Mouse (Mus musculus) lung, postnatal 0 days (tissue): ENCODE results near the gene Gskip. TPM values are rescaled to one million over a fixed set of nuclear protein-coding genes. Genes with fewer than 3 reads are reported as not detected.

ENCODE experiments used
- ATAC-seq: fragments of 200-750 bp; cut with Nextera tagmentation; 2 replicates; pipeline ENCODE4 v1.8.0; 2017; ENCODE audit warnings: moderate library complexity
- DNase-seq: peaks from one replicate; pipeline ENCODE4 v3.0.0-alpha.2; 2016; ENCODE audit warnings: low spot score
- H3K27ac ChIP-seq: fragments of 300-500 bp; sonication (generic); 2 replicates; pipeline ENCODE4 v1.5.1; 2014; ENCODE audit warnings: antibody characterized with exemption, mild to moderate bottlenecking, low read length, mixed read lengths
- H3K27me3 ChIP-seq: fragments of 300-500 bp; sonication (generic); replicated peaks from 2 replicates; pipeline ENCODE4 v1.6.1; 2014; ENCODE audit warnings: low read length, mixed read lengths; ENCODE audit not compliant: insufficient read depth
- H3K36me3 ChIP-seq: fragments of 300-500 bp; sonication (generic); 2 replicates; pipeline ENCODE4 v1.6.1; 2014; ENCODE audit warnings: low read length, mixed read lengths; ENCODE audit not compliant: insufficient read depth
- H3K4me1 ChIP-seq: fragments of 300-500 bp; sonication (generic); 2 replicates; pipeline ENCODE4 v1.6.1; 2014; ENCODE audit warnings: antibody characterized with exemption, low read depth, low read length, mixed read lengths; ENCODE audit not compliant: insufficient read depth
- H3K4me2 ChIP-seq: fragments of 300-500 bp; sonication (generic); replicated peaks from 2 replicates; pipeline ENCODE4 v1.6.1; 2014; ENCODE audit warnings: low read depth, mild to moderate bottlenecking, low read length, moderate library complexity, mixed read lengths
- H3K4me3 ChIP-seq: fragments of 300-500 bp; sonication (generic); 2 replicates; pipeline ENCODE4 v1.5.1; 2014; ENCODE audit warnings: low read depth, low read length
- H3K9ac ChIP-seq: fragments of 300-500 bp; sonication (generic); replicated peaks from 2 replicates; pipeline ENCODE4 v1.6.1; 2014; ENCODE audit warnings: low read depth, mild to moderate bottlenecking
- H3K9me3 ChIP-seq: fragments of 300-500 bp; sonication (generic); 2 replicates; pipeline ENCODE4 v1.6.1; 2016; ENCODE audit warnings: low read length, mixed read lengths
- CTCF ChIP-seq: IDR thresholded peaks from 2 replicates; pipeline ENCODE4 v1.5.1; 2016; ENCODE audit warnings: antibody characterized with exemption, mild to moderate bottlenecking
- EP300 ChIP-seq: IDR thresholded peaks from 2 replicates; pipeline ENCODE4 v1.6.1; 2016; ENCODE audit warnings: antibody characterized with exemption, mild to moderate bottlenecking, control low read depth
- WGBS: fragments of 180-500 bp; shearing (Covaris S2); extraction: QIAGEN DNeasy Blood & Tissue Kit; methylation state at CpG from one replicate; pipeline ENCODE4 v1.1.7; 2014; 5-methylcytosine and 5-hydroxymethylcytosine counted together
- polyA plus RNA-seq: library from polyadenylated mRNA; unstranded; fragments of >200 nt; fragmentation: Nextera tagmentation; extraction: Ambion mirVana; gene quantifications from 2 replicates; pipeline ENCODE4 v1.2.1, GENCODE M21; 2015

Gskip gene
- polyA plus RNA-seq, 1 experiment from 2014 or later: 27.7 TPM

DNA sequence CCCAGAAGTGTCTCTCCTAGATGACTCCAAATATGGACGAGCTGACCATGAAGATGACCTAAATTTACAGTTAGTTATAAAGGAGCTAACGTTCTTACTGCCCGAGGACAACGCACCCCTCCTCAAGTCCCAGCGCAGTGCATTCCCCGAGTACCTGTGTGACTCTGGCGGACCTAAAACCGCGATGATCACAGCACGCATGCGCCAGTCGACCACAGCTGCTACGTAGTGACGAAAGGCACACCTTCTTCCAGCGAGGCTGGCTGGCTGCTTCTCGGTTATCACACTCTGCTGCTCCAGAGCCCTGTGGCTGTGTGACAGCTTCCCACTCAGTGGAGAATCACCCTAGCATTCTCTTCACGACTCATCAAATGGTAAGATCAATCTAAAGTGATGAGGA lies 34.0 kb downstream of the Gskip start:
- Histone ChIP-seq H3K36me3 (no peaks in the 10 kb centered on the region), H3K27me3 (no peaks in the 10 kb centered on the region), H3K9ac (no peak overlapping the region), H3K9me3 (no peaks in the 10 kb centered on the region), H3K27ac (no peak overlapping the region), H3K4me2 (no peak overlapping the region), H3K4me3 (no peak overlapping the region), H3K4me1 (no peaks in the 10 kb centered on the region)
- WGBS: 65% methylated on average over 17 of the region's 17 CpGs
- no peak for ATAC-seq
- TF ChIP-seq EP300 (no peak), CTCF (no peak)
- DNase-seq: no peak

DNA sequence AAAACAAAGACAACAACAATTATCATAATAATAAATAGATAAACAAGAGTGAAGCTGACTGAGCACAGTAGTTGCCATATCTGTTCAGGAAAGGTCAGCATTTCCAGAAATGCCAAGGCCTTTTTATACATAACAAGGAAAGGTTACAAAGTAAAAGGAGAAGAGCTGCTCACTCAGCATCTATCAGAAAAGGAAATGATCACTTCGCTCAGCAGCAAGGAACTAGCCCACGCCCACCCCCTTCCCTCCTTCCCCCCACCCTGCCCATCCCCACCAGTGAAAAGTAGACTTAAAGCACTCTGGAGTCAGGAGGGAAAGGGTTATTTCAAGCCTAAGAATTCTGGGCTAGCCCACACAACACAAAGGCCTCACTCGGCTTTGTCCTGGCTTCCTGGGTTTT lies 35.6 kb downstream of the Gskip start:
- H3K4me2 ChIP-seq: no peak overlapping the region
- 57% methylated on average over 3 of the region's 3 CpGs for WGBS

GRCm38 (mm10) chr12:105721452-105722132 lies 37.0 kb downstream of the Gskip start:
- Histone ChIP-seq H3K36me3 (no peaks in the 10 kb centered on the region), H3K9ac (no peak overlapping the region), H3K27ac (no peak overlapping the region), H3K27me3 (no peaks in the 10 kb centered on the region), H3K9me3 (no peaks in the 10 kb centered on the region), H3K4me1 (no peaks in the 10 kb centered on the region), H3K4me2 (no peak overlapping the region), H3K4me3 (no peak overlapping the region)
- WGBS: 54% methylated on average over 14 of the region's 14 CpGs
- TF ChIP-seq EP300 (no peak), CTCF (no peak)
- ATAC-seq: no peak
- no peak for DNase-seq

More for the DNA sequence above, 35.6 kb downstream of the Gskip start:
- ATAC-seq (no peak), DNase-seq (no peak)
- Histone ChIP-seq H3K27ac (no peak overlapping the region), H3K27me3 (no peaks in the 10 kb centered on the region), H3K9ac (no peak overlapping the region), H3K9me3 (no peaks in the 10 kb centered on the region), H3K4me3 (no peak overlapping the region), H3K36me3 (no peaks in the 10 kb centered on the region), H3K4me1 (no peaks in the 10 kb centered on the region)
- TF ChIP-seq CTCF (no peak), EP300 (no peak)

DNA sequence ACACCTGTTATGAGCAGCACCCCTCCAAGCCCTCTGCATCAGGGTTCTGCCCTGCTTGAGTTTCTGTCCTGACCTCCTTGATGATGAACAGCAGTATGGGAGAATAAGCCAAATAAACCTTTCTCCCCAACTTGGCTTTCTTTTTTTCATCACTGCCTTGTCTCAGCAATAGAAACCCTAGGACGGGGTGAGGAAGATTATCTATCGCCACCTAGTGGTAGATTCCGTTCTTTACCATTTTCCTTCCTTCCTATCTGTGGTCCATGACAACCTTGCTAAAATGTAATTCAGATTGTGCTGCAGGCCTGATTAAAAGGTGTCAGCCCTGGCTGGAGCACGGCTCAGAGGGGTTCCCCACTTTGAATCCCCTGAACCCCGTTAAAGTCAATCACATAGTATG lies 38.0 kb downstream of the Gskip start:
- ATAC-seq: 0 out of 2 replicates have a peak, but pooled peaks have one; percentile 26

GRCm38 (mm10) chr12:105724616-105725015 lies 40.0 kb downstream of the Gskip start:
- Histone ChIP-seq H3K9ac (no peak overlapping the region), H3K27me3 (no peaks in the 10 kb centered on the region), H3K9me3 (no peaks in the 10 kb centered on the region), H3K4me2 (no peak overlapping the region), H3K4me3 (no peak overlapping the region), H3K36me3 (no peaks in the 10 kb centered on the region), H3K27ac (no peak overlapping the region), H3K4me1 (no peaks in the 10 kb centered on the region)
- WGBS: 50% methylated on average over 1 of the region's 1 CpGs
- TF ChIP-seq CTCF (no peak), EP300 (no peak)
- DNase-seq (no peak), ATAC-seq (no peak)

More for the DNA sequence above, 38.0 kb downstream of the Gskip start:
- Histone ChIP-seq H3K9me3 (no peaks in the 10 kb centered on the region), H3K27me3 (no peaks in the 10 kb centered on the region), H3K36me3 (no peaks in the 10 kb centered on the region), H3K4me3 (no peak overlapping the region), H3K4me1 (no peaks in the 10 kb centered on the region), H3K9ac (no peak overlapping the region), H3K4me2 (no peak overlapping the region), H3K27ac (no peak overlapping the region)
- TF ChIP-seq EP300 (no peak), CTCF (peak; percentile 82)
- WGBS: 3% methylated on average over 5 of the region's 5 CpGs
- peak; percentile 69 for DNase-seq

GRCm38 (mm10) chr12:105725736-105726135 lies 41.1 kb downstream of the Gskip start:
- Histone ChIP-seq H3K36me3 (no peaks in the 10 kb centered on the region), H3K4me2 (no peak overlapping the region), H3K27ac (no peak overlapping the region), H3K4me1 (no peaks in the 10 kb centered on the region), H3K27me3 (no peaks in the 10 kb centered on the region), H3K9me3 (no peaks in the 10 kb centered on the region), H3K4me3 (no peak overlapping the region), H3K9ac (no peak overlapping the region)
- TF ChIP-seq CTCF: no peak
- TF ChIP-seq EP300: no peak
- ATAC-seq (no peak), DNase-seq (no peak)
- 74% methylated on average over 13 of the region's 13 CpGs for WGBS

- 72% methylated on average over 3 of the region's 3 CpGs for WGBS
- ATAC-seq: no peak
- Histone ChIP-seq H3K27me3 (no peaks in the 10 kb centered on the region), H3K4me3 (no peak overlapping the region), H3K9me3 (no peaks in the 10 kb centered on the region), H3K4me1 (no peaks in the 10 kb centered on the region), H3K4me2 (no peak overlapping the region), H3K36me3 (no peaks in the 10 kb centered on the region), H3K27ac (no peak overlapping the region), H3K9ac (no peak overlapping the region)
- TF ChIP-seq EP300 (no peak), CTCF (no peak)
- no peak for DNase-seq
Measured at GRCm38 (mm10) chr12:105727268-105727667, 42.6 kb downstream of the Gskip start.
